Mouse (Mus musculus): Measurements from ENCODE around the gene Cacna1c. TPM values are rescaled to one million over a fixed set of nuclear protein-coding genes. Genes with fewer than 3 reads are reported as not detected.
A peak's percentile ranks its signal among the peaks of the same experiment; 100 is the strongest.

Gene Cacna1c
- total RNA-seq, 2 experiments from 2014 or later = 79.1 to 85.4 TPM

GRCm38 (mm10) chr6:118722336-118722735 lies 473.9 kb downstream of the Cacna1c start:
- DNase-seq (ENCODE audit: low spot score in 2 of 2) = no peak

GRCm38 (mm10) chr6:118719486-118719885 lies 476.7 kb downstream of the Cacna1c start:
- no peak for DNase-seq (ENCODE audit: low spot score in 2 of 2)

GRCm38 (mm10) chr6:118713286-118713685 lies 482.9 kb downstream of the Cacna1c start:
- DNase-seq (ENCODE audit: low spot score in 2 of 2) = no peak

- peak; percentile 24 to 34 for DNase-seq (ENCODE audit: low spot score in 2 of 2)
Observed at GRCm38 (mm10) chr6:118711677-118712322, 484.4 kb downstream of the Cacna1c start.

GRCm38 (mm10) chr6:118707066-118707465 lies 489.2 kb downstream of the Cacna1c start:
- DNase-seq (ENCODE audit: low spot score in 2 of 2) = no peak

- no peak for DNase-seq (ENCODE audit: low spot score in 2 of 2)
Observed at GRCm38 (mm10) chr6:118705840-118706239, 490.4 kb downstream of the Cacna1c start.

- DNase-seq (ENCODE audit: low spot score in 2 of 2) = no peak
Observed at GRCm38 (mm10) chr6:118694626-118695025, 501.6 kb downstream of the Cacna1c start.

GRCm38 (mm10) chr6:118689447-118689846 lies 506.8 kb downstream of the Cacna1c start:
- DNase-seq (ENCODE audit: low spot score in 2 of 2) = no peak

- no peak for DNase-seq (ENCODE audit: low spot score in 2 of 2)
Observed at GRCm38 (mm10) chr6:118688856-118689255, 507.4 kb downstream of the Cacna1c start.

GRCm38 (mm10) chr6:118680814-118681213 lies 515.4 kb downstream of the Cacna1c start:
- peak; percentile 61 to 87 for DNase-seq (ENCODE audit: low spot score in 2 of 2)

GRCm38 (mm10) chr6:118678031-118678430 lies 518.2 kb downstream of the Cacna1c start:
- DNase-seq (ENCODE audit: low spot score in 2 of 2) = no peak

- no peak for DNase-seq (ENCODE audit: low spot score in 2 of 2)
Observed at GRCm38 (mm10) chr6:118677306-118677705, 518.9 kb downstream of the Cacna1c start.

- no peak for DNase-seq (ENCODE audit: low spot score in 2 of 2)
Observed at GRCm38 (mm10) chr6:118674781-118675180, 521.4 kb downstream of the Cacna1c start.

GRCm38 (mm10) chr6:118673974-118674695 lies 522.1 kb downstream of the Cacna1c start:
- DNase-seq (ENCODE audit: low spot score in 2 of 2) = peak; percentile 35 to 72

- DNase-seq (ENCODE audit: low spot score in 2 of 2) = no peak
Observed at GRCm38 (mm10) chr6:118653331-118653730, 542.9 kb downstream of the Cacna1c start.

GRCm38 (mm10) chr6:118649121-118649783 lies 547.0 kb downstream of the Cacna1c start:
- DNase-seq (ENCODE audit: low spot score in 2 of 2) = no peak

GRCm38 (mm10) chr6:118646265-118647061 lies 549.8 kb downstream of the Cacna1c start:
- peak; percentile 69 to 76 for DNase-seq (ENCODE audit: low spot score in 2 of 2)

- no peak for DNase-seq (ENCODE audit: low spot score in 2 of 2)
Observed at GRCm38 (mm10) chr6:118644866-118645265, 551.4 kb downstream of the Cacna1c start.

GRCm38 (mm10) chr6:118643541-118643940 lies 552.7 kb downstream of the Cacna1c start:
- DNase-seq (ENCODE audit: low spot score in 2 of 2) = no peak

GRCm38 (mm10) chr6:118641671-118642325 lies 554.4 kb downstream of the Cacna1c start:
- no peak for DNase-seq (ENCODE audit: low spot score in 2 of 2)

GRCm38 (mm10) chr6:118639816-118640215 lies 556.4 kb downstream of the Cacna1c start:
- no peak for DNase-seq (ENCODE audit: low spot score in 2 of 2)

Measured in layer of hippocampus, postnatal 14 days (tissue).